Mouse (Mus musculus) adrenal gland, postnatal 10 days (tissue): ENCODE measurements around the gene Tnfaip6. TPM values are rescaled to one million over a fixed set of nuclear protein-coding genes. Genes with fewer than 3 reads are reported as not detected.

Source experiments
- DNase-seq: peaks from one replicate; pipeline ENCODE4 v3.0.0; 2021; ENCODE audit warnings: mixed read lengths
- total RNA-seq, 2 experiments: library from RNA; stranded (reverse); gene quantifications; 2 replicates each; pipeline ENCODE4 v1.2.3; 2021

The Tnfaip6 gene
- total RNA-seq, 2 experiments from 2014 or later: 2.3 to 3.5 TPM

GRCm38 (mm10) chr2:52052335-52052734 lies 14.5 kb downstream of the Tnfaip6 start:
- no peak for DNase-seq

DNA sequence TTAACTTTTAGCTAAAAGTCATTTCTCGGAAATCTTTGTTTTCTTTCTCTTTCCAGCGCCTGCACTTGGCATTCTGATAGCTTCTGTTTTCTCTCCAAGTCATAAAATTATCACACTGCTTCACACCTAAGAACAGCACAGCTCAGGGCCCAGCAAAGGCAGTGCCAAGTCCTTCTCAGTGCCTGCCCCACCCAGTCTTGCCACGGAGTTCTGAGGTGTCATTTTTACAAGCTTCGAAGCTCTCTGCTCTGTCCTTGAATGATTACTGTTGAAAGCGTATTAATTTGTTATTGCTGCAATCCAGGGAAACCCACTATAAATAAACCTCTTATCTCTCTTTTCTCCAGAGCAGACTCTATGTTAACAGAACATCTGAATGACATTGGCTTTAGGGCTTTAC lies 15.7 kb downstream of the Tnfaip6 start:
- no peak for DNase-seq

DNA sequence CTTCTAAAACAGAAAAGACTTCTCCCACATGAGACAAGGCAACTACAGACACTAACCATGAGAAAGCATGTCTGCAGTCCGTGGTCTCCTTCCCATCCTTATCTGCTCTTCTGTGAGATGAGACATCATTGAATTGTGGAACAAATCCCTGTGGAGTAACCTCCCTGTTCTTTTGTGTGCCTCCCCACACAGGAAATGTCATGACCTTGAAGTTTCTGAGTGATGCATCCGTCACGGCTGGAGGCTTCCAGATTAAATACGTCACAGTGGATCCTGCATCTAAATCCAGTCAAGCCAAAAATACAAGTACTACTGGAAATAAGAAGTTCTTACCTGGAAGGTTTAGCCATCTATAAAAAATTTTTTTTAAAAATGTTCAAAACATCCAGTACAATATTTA lies 17.8 kb downstream of the Tnfaip6 start:
- DNase-seq: peak; percentile 46

DNA sequence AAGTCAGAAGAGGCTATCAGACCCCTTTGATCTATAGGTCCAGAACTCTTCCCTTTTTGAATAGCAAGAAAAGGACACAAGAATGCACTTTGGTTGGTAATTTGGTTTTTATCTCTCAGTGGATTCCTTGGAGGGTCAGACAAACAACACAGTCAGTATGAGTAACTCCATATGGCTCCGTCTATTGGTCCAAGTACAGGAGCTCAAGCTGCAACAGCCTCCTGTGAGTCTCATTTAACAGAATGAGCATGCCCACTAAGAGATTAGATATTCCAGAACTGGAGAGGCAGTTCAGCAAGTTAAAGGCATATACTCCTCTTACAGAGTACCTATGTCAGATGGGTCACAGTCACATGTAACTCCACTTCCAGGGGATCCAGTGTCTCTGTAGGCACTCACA lies 19.3 kb downstream of the Tnfaip6 start:
- DNase-seq: no peak

- no peak for DNase-seq
Observed at GRCm38 (mm10) chr2:52057681-52058080, 19.9 kb downstream of the Tnfaip6 start.

DNA sequence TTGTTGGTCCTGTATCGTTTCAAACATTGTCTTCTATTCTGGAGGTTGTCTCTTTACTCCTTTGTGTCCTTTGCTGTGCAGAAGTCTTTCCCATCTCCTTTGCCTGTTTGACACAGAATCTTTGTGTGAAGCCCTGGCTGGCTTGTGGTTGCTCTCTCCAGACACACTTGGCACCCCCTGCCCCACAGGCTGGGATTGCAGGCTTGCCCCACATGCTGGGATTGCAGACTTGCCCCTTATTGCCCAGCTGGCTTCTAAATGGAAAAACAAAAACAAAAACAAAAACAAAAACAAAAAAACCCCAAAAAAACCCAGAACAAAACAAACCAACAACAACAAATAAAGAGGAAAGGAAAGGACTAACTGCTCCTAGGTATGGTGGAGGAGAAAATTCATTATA lies 30.8 kb downstream of the Tnfaip6 start:
- DNase-seq: no peak

GRCm38 (mm10) chr2:52070816-52071215 lies 33.0 kb downstream of the Tnfaip6 start:
- DNase-seq: no peak

DNA sequence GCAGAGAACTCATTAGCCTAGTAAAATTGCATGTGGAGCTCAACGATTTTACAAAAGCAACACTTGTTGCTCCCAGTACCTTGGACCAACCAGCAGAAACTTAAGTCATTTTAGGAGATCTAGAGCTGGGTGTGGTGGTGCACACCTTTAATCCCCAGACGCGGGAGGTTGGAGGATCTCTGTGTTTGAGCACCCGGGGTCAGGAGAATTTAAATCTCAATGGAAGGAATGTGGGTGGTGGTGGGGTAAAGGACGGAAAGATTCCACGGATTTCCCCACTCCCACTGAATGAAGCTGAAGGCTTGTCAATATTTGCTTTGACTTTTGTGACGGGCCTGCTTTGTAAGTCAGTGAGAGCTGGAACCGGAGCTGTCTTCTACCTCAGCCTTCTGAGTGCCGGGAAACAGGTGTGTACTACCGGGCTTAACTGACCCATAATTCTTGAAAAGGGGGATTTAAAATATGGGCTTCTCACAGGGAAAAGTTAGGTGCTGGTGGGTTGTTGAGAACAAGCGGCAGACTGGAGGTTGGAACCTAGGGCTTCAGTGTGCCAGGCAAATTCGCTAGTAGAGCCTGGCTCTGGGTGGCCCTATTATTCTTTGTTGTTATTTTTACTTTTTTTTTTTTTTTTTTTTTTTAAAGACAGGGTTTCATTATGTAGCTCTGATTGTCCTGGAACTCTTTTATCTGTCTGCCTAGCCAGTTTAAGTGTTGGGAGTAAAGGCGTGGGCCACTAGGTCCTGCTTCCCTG lies 33.6 kb downstream of the Tnfaip6 start:
- DNase-seq: no peak

DNA sequence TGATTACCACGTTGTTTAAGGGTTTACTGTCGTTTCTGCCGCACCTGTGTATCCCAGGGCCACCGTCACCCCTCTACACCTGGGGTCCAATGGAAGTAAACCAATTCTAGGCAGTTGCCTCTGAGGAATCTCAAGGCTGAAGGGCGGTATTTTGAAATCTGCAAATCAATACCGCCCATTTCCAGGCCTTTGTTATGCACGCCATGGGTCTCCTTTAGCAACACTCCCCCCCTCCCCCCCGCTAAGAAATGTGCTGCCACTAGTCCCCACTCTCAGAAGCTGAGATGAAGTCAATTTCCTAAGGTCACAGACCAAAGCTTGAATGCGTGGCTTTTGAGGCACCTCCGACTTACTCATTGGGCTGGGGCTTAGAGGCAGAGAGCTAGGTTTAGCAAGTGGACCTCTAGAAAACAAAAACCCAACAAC lies 34.3 kb downstream of the Tnfaip6 start:
- no peak for DNase-seq

DNA sequence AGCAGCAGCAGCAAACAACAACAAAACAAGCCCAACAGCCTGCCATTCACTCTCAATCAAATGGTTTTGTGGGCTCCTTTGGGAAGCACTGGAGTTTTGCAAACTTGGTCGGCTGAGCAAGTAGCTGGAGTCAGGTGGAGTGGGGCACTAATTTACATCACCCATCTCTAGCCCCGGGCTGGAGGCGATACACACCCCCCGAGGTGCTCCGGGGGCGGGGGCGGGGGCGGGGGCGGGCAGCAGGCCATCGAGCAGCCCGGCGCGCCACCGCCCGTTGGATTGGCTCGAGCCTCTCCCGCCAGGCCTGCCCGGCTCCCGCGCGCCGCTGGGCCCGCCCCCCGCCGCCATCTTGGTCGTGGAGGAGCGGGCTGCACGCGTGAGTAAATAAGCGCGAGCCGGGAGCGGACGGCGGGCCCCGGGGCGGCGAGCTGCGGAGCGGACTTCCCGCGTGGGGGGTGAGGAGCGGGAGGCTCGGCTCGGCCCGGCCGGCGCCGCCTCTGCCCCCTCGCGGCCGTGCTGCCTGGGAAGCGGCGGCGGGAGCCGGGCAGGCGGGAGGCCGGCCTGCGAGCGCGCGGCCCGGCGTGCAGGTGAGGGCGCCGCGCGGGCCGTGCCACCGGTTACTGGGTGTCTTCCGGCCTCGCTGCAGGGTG lies 34.8 kb downstream of the Tnfaip6 start, which contains the start of gene Rif1:
TSS of gene Rif1 (plus strand) at position 342 of the 650 bp plus-strand sequence.
- DNase-seq: peak; percentile 95

GRCm38 (mm10) chr2:52073141-52073904 lies 35.5 kb downstream of the Tnfaip6 start:
- peak; percentile 59 for DNase-seq

GRCm38 (mm10) chr2:52078666-52079065 lies 40.9 kb downstream of the Tnfaip6 start:
- DNase-seq: no peak

GRCm38 (mm10) chr2:52084013-52084412 lies 46.2 kb downstream of the Tnfaip6 start:
- no peak for DNase-seq

DNA sequence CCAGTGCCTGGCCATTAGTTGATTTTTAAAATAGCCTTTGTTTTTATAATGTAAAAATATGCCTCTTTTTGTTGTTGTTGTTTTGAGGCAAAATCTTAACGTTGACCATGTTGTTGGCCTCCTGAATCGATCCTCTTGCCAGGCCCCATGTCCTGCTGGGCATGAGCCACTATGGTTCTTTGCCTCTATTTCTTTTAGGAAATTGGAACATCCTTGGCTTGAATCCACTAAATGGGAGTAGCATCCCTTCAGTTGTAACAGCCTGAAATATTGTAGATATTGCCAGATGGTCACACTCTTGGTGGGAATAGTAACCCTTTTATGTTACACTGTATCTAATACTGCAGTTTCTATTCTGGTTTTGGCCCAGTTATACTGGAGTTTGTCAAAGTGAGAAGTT lies 46.8 kb downstream of the Tnfaip6 start:
- DNase-seq: no peak

Other genes starting within 250 kb of the Tnfaip6 start
- 10 to 100 TPM; 14.7 to 18.1 TPM for gene Rbm43, start 102.8 kb upstream of the Tnfaip6 start, total RNA-seq
- gene Nmi, start 64.5 kb upstream of the Tnfaip6 start, total RNA-seq: 10 to 100 TPM; 11.8 to 13.9 TPM
- gene Rif1, start 34.8 kb downstream of the Tnfaip6 start, total RNA-seq: 10 to 100 TPM; 23.6 to 32.5 TPM